Mouse (Mus musculus) gastrocnemius, adult 8-10 months (tissue): ENCODE data around the gene Ebi3. TPM values are rescaled to one million over a fixed set of nuclear protein-coding genes. Genes with fewer than 3 reads are reported as not detected.

Experiments
- DNase-seq, 2 experiments: peaks; one replicate each; pipeline ENCODE4 v3.0.0; 2022; ENCODE audit warnings: low spot score in 2 of 2
- total RNA-seq, 4 experiments: library from RNA; stranded (reverse); gene quantifications; 2 replicates each; pipeline ENCODE4 v1.2.4; 2022

Ebi3 gene
- total RNA-seq, 4 experiments from 2014 or later, result not detected

GRCm38 (mm10) chr17:55996007-55996406 is 43.6 kb downstream of the Ebi3 start:
- peak in 1 of 2 experiments; percentile 45 for DNase-seq

GRCm38 (mm10) chr17:55999794-56000499 is 47.5 kb downstream of the Ebi3 start:
- no peak for DNase-seq

GRCm38 (mm10) chr17:56003000-56003399 is 50.6 kb downstream of the Ebi3 start:
- no peak for DNase-seq

- no peak for DNase-seq
Measured at GRCm38 (mm10) chr17:56005415-56006061, 53.1 kb downstream of the Ebi3 start, which contains the start of the genes Stap2 and Mpnd. TSS of gene Stap2 (minus strand) at chr17:56005584. TSS of gene Mpnd (plus strand) at chr17:56005711.

Other genes starting within 250 kb of the Ebi3 start
- gene Pot1b, start 240.0 kb upstream of the Ebi3 start, total RNA-seq, result 1 to 10 TPM in 3 of 4 experiments, under 1 TPM in 1; 0.75 to 1.6 (median 1.4) TPM
- gene Adgre4, start 202.7 kb upstream of the Ebi3 start, total RNA-seq, result under 1 TPM in 2 of 4 experiments, not detected in 2; 0.16 to 0.22 TPM
- gene Zfp119a, start 73.7 kb upstream of the Ebi3 start, total RNA-seq, result 1 to 10 TPM; 3.5 to 4.4 (median 4.1) TPM
- 1 to 10 TPM; 2.5 to 3.1 (median 2.9) TPM for gene Zfp959, start 60.5 kb upstream of the Ebi3 start, total RNA-seq
- gene Zfp119b, start 3.1 kb upstream of the Ebi3 start, total RNA-seq, result 1 to 10 TPM; 3.9 to 4.3 (median 3.9) TPM
- 1 to 10 TPM; 7.0 to 9.1 (median 8.1) TPM for gene Yju2, start 6.5 kb downstream of the Ebi3 start, total RNA-seq
- under 1 TPM in 2 of 4 experiments, not detected in 2; 0.31 TPM for gene Shd, start 17.8 kb downstream of the Ebi3 start, total RNA-seq
- gene Fsd1, start 33.9 kb downstream of the Ebi3 start, total RNA-seq, result not detected
- gene Stap2, start 52.9 kb downstream of the Ebi3 start, total RNA-seq, result 1 to 10 TPM; 1.7 to 3.2 (median 2.6) TPM
- gene Mpnd, start 53.1 kb downstream of the Ebi3 start, total RNA-seq, result 10 to 100 TPM; 41.3 to 55.2 (median 42.4) TPM
- 1 to 10 TPM; 5.5 to 8.9 (median 7.6) TPM for gene Sh3gl1, start 84.0 kb downstream of the Ebi3 start, total RNA-seq
- gene Chaf1a, start 87.8 kb downstream of the Ebi3 start, total RNA-seq, result 1 to 10 TPM in 1 of 4 experiments, under 1 TPM in 3; 0.47 to 1.6 (median 0.75) TPM
- gene Ubxn6, start 122.4 kb downstream of the Ebi3 start, total RNA-seq, result 10 to 100 TPM; 66.1 to 85.8 (median 74.4) TPM
- 10 to 100 TPM; 23.6 to 26.7 (median 26.0) TPM for gene Hdgfl2, start 127.0 kb downstream of the Ebi3 start, total RNA-seq
- 100 to 1,000 TPM; 133 to 313 (median 179) TPM for gene Plin4, start 157.2 kb downstream of the Ebi3 start, total RNA-seq
- 10 to 100 TPM; 16.5 to 31.3 (median 22.8) TPM for gene Plin5, start 165.0 kb downstream of the Ebi3 start, total RNA-seq
- gene Lrg1, start 169.4 kb downstream of the Ebi3 start, total RNA-seq, result 10 to 100 TPM; 10.7 to 24.5 (median 13.9) TPM
- 1 to 10 TPM; 1.4 to 2.7 (median 1.9) TPM for gene Sema6b, start 187.7 kb downstream of the Ebi3 start, total RNA-seq
- under 1 TPM; 0.12 to 0.54 (median 0.25) TPM for gene Tnfaip8l1, start 209.8 kb downstream of the Ebi3 start, total RNA-seq
- 10 to 100 TPM; 14.9 to 16.8 (median 15.3) TPM for gene Mydgf, start 231.3 kb downstream of the Ebi3 start, total RNA-seq